Mouse (Mus musculus): ENCODE results near the gene Aldh3a2. TPM values are rescaled to one million over a fixed set of nuclear protein-coding genes. Genes with fewer than 3 reads are reported as not detected.

Aldh3a2 gene
- polyA plus RNA-seq, 1 experiment: 2.8 TPM

- no peak for TF ChIP-seq GATA1 (IDR thresholded peaks at IDR 0.05; ENCODE audit: low read length)
Observed at GRCm38 (mm10) chr11:61278445-61279077, 11.3 kb upstream of the Aldh3a2 start.

GRCm38 (mm10) chr11:61277937-61278336 lies 10.7 kb upstream of the Aldh3a2 start:
- no peak for TF ChIP-seq GATA1 (IDR thresholded peaks at IDR 0.05; ENCODE audit: low read length)

- TF ChIP-seq GATA1 (IDR thresholded peaks at IDR 0.05; ENCODE audit: low read length): no peak
Observed at GRCm38 (mm10) chr11:61276482-61276881, 9.2 kb upstream of the Aldh3a2 start.

- TF ChIP-seq GATA1 (IDR thresholded peaks at IDR 0.05; ENCODE audit: low read length): no peak
Observed at GRCm38 (mm10) chr11:61275106-61275505, 7.8 kb upstream of the Aldh3a2 start.

GRCm38 (mm10) chr11:61274421-61274820 lies 7.2 kb upstream of the Aldh3a2 start:
- TF ChIP-seq GATA1 (IDR thresholded peaks at IDR 0.05; ENCODE audit: low read length): no peak

- no peak for TF ChIP-seq GATA1 (IDR thresholded peaks at IDR 0.05; ENCODE audit: low read length)
Observed at GRCm38 (mm10) chr11:61273928-61274327, 6.7 kb upstream of the Aldh3a2 start.

- TF ChIP-seq GATA1 (IDR thresholded peaks at IDR 0.05; ENCODE audit: low read length): no peak
Observed at GRCm38 (mm10) chr11:61271612-61272011, 4.3 kb upstream of the Aldh3a2 start.

GRCm38 (mm10) chr11:61270406-61270805 lies 3.1 kb upstream of the Aldh3a2 start:
- TF ChIP-seq GATA1 (IDR thresholded peaks at IDR 0.05; ENCODE audit: low read length): no peak

- TF ChIP-seq GATA1 (IDR thresholded peaks at IDR 0.05; ENCODE audit: low read length): no peak
Observed at GRCm38 (mm10) chr11:61268626-61269349, 1.5 kb upstream of the Aldh3a2 start.

- TF ChIP-seq GATA1 (IDR thresholded peaks at IDR 0.05; ENCODE audit: low read length): no peak
Observed at GRCm38 (mm10) chr11:61263841-61264240, 3.4 kb downstream of the Aldh3a2 start.

- TF ChIP-seq GATA1 (IDR thresholded peaks at IDR 0.05; ENCODE audit: low read length): no peak
Observed at GRCm38 (mm10) chr11:61262516-61262915, 4.7 kb downstream of the Aldh3a2 start.

GRCm38 (mm10) chr11:61259106-61259505 lies 8.2 kb downstream of the Aldh3a2 start:
- no peak for TF ChIP-seq GATA1 (IDR thresholded peaks at IDR 0.05; ENCODE audit: low read length)

- TF ChIP-seq GATA1 (IDR thresholded peaks at IDR 0.05; ENCODE audit: low read length): no peak
Observed at GRCm38 (mm10) chr11:61252807-61253206, 14.5 kb downstream of the Aldh3a2 start.

GRCm38 (mm10) chr11:61251741-61252140 lies 15.5 kb downstream of the Aldh3a2 start:
- TF ChIP-seq GATA1 (IDR thresholded peaks at IDR 0.05; ENCODE audit: low read length): no peak

GRCm38 (mm10) chr11:61244406-61244805 lies 22.9 kb downstream of the Aldh3a2 start:
- TF ChIP-seq GATA1 (IDR thresholded peaks at IDR 0.05; ENCODE audit: low read length): no peak

GRCm38 (mm10) chr11:61236015-61236414 lies 31.2 kb downstream of the Aldh3a2 start:
- no peak for TF ChIP-seq GATA1 (IDR thresholded peaks at IDR 0.05; ENCODE audit: low read length)

GRCm38 (mm10) chr11:61234174-61234573 lies 33.1 kb downstream of the Aldh3a2 start:
- no peak for TF ChIP-seq GATA1 (IDR thresholded peaks at IDR 0.05; ENCODE audit: low read length)
